Mouse (Mus musculus): ENCODE results near the gene Bub1b. TPM values are rescaled to one million over a fixed set of nuclear protein-coding genes. Genes with fewer than 3 reads are reported as not detected.
"Not testable (repeated sequence)": the region's sequence is repeated elsewhere in the genome, so short reads cannot be mapped to it uniquely, and the experiment has no call there.

Gene Bub1b
- 1 to 10 TPM; 1.9 to 3.0 TPM for total RNA-seq (2021)
- long read RNA-seq, experiment 1, partial matches to known transcripts: 0 of 2 reads
- long read RNA-seq, experiment 1, other reads (novel, unspliced or antisense): 1 of 2 reads
- long read RNA-seq, experiment 2, partial matches to known transcripts: 0 of 1 reads
- long read RNA-seq, experiment 2, other reads (novel, unspliced or antisense): 1 of 1 reads

- Histone ChIP-seq H3K4me3 (peak within 1 kb of the TSS; percentile 46), H3K27ac (no peak within 1 kb of the TSS)
- no peak for TF ChIP-seq CTCF (IDR thresholded peaks at IDR 0.05)
- peak; percentile 87 for DNase-seq (ENCODE audit: extremely low spot score in 1 of 2, low spot score in 2 of 2)
- intact Hi-C loops (cut with DNase I): loop anchor here (5.0 kb wide), 1 partner anchor 336 kb away; no protein-coding TSS in a partner anchor
Measured at GRCm38 (mm10) chr2:118597673-118598568, at the start of gene Bub1b. Gene Bub1b (plus strand): TSS chr2:118598211.

DNA sequence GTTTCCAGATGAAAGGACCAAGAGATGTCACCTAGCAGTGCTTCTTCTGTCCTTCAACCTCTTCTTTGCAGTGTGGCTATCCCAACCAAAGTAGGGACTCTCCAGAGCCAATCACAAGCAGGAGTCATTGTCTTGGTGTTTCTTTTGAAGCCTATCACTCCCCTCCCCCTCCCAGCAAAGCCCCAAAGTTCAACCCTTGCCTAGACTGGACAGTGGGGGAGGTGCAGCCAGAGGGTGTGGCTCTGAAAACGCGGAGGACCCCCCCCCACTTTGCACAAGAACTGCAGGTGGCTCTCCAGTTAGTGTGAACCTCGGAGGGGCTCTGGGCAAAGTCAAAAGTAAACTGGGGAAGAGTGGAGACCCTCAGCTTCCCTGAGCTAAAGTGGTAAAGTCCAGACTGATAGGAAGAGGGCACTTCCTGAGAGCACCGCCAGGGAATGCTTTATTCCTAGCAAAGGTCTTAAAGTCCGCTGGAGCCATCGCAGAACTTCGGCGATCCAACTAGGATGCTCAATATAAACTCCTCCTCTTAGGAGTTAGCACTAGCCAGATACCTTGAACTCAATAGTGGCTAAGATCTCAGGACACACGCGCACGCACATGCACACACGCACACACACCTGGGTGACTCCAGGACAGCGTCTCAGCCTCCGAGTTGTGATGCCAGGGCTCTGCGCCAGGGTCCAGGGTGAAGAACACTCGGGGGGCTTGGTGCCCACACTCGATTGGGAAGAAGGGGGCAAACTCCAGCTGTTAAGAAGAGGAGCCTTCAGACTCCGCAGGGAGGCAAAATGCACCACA, 49.4 kb upstream of the Bub1b start:
- H3K4me3 ChIP-seq: peak overlapping the region; percentile 61
- intact Hi-C loops (cut with DNase I): loop anchor here (2.0 kb wide), 1 partner anchor 38 kb away; no protein-coding TSS in a partner anchor
- peak overlapping the region; percentile 64 for H3K27ac ChIP-seq
- no peak for DNase-seq (ENCODE audit: extremely low spot score in 1 of 2, low spot score in 2 of 2)
- peak; percentile 20 for TF ChIP-seq CTCF (IDR thresholded peaks at IDR 0.05)

DNA sequence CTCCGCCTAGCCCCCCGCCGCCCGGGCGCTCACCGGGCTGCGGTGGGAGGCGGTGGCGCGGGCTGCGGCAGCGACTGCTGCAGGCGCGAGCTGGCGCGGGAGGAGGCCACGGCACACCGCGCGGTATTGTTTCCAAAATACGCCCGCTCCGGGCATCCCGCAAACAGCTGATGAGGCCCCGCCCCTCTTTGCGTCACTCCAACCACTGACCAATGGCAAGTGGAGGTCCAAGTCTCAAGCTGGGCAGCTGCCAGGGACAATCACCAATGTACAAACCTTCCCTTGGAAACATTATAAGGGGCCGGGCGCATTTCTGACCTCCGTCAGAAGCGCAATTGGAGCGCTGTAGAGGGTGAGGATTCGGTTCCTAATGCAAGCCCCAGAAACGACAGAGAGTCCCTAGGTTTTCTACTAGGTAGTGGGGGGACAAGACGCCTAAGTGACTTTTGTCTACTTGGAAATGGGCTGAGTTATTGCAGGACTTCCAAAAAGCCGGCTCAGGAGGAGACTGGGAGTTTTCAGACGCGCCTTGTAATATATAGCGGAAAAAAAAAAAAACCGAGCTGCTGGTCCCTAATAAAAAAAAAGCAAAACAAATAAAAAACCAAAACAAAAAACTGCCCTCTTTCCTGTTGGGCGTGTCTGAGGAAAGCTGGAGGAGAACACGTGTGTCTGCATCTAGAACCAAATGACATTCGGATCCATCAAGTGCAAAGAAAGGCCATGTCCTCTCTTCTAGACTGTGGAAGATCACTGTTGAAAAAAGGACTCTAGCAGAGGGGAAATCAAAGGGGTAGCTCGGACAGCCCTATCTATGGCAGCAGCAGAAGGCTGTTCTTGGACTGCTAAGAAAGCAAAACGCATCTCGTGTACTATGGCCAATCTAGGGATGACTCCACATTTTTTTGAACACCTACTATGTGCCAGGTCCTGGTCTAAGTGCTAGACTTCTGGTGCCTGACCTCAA, 48.2 kb upstream of the Bub1b start, which contains the start of gene Bmf:
Gene Bmf, minus strand, starts transcription at position 181 of the 967 bp plus-strand sequence.
- intact Hi-C loops (cut with DNase I): loop anchor here (2.0 kb wide), 1 partner anchor 39 kb away; no protein-coding TSS in a partner anchor
- Histone ChIP-seq H3K4me3 (peak within 1 kb of the TSS; percentile 61), H3K27ac (peak within 1 kb of the TSS; percentile 64)
- no peak for TF ChIP-seq CTCF (IDR thresholded peaks at IDR 0.05)
- DNase-seq (ENCODE audit: extremely low spot score in 1 of 2, low spot score in 2 of 2): peak; percentile 88 to 89

GRCm38 (mm10) chr2:118551606-118552005, 46.4 kb upstream of the Bub1b start:
- Histone ChIP-seq H3K27ac (no peak overlapping the region), H3K4me3 (no peak overlapping the region)
- DNase-seq (ENCODE audit: extremely low spot score in 1 of 2, low spot score in 2 of 2): no peak
- no peak for TF ChIP-seq CTCF (IDR thresholded peaks at IDR 0.05)
- intact Hi-C loops (cut with DNase I): no loop called here

GRCm38 (mm10) chr2:118554356-118554990, 43.5 kb upstream of the Bub1b start:
- H3K27ac ChIP-seq: peak overlapping the region; percentile 75
- intact Hi-C loops (cut with DNase I); DNase-seq (ENCODE audit: extremely low spot score in 1 of 2, low spot score in 2 of 2): not testable (repeated sequence)
- H3K4me3 ChIP-seq: peak overlapping the region; percentile 46

- DNase-seq (ENCODE audit: extremely low spot score in 1 of 2, low spot score in 2 of 2): no peak
- intact Hi-C loops (cut with DNase I): no loop called here
- Histone ChIP-seq H3K27ac (no peak overlapping the region), H3K4me3 (no peak overlapping the region)
- TF ChIP-seq CTCF (IDR thresholded peaks at IDR 0.05): no peak
Measured at GRCm38 (mm10) chr2:118558426-118558825, 39.6 kb upstream of the Bub1b start.

- no peak for TF ChIP-seq CTCF (IDR thresholded peaks at IDR 0.05)
- Histone ChIP-seq H3K27ac (no peak overlapping the region), H3K4me3 (no peak overlapping the region)
- intact Hi-C loops (cut with DNase I): no loop called here
- DNase-seq (ENCODE audit: extremely low spot score in 1 of 2, low spot score in 2 of 2): no peak
Measured at GRCm38 (mm10) chr2:118562015-118562414, 36.0 kb upstream of the Bub1b start.

DNA sequence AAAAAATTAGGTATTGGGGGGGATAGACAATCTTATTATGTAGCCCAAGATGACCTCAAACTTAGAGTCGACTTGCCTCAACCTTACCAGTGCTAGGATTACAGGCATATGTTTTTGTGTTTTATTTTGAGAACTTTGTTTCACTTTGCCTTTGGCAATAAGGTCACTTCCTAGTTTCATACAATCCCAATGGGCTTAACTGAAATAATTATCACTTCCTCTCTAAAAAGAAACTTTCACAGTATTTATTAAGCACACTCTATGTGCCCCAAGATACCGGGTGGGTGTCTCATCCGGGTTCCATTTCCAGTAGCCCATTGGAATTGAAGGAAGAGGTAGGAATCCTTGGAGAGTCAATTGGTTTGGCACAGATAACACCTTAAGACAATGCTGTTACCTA, 35.6 kb upstream of the Bub1b start:
- Histone ChIP-seq H3K27ac (no peak overlapping the region), H3K4me3 (no peak overlapping the region)
- DNase-seq (ENCODE audit: extremely low spot score in 1 of 2, low spot score in 2 of 2): no peak
- no peak for TF ChIP-seq CTCF (IDR thresholded peaks at IDR 0.05)
- intact Hi-C loops (cut with DNase I): no loop called here

DNA sequence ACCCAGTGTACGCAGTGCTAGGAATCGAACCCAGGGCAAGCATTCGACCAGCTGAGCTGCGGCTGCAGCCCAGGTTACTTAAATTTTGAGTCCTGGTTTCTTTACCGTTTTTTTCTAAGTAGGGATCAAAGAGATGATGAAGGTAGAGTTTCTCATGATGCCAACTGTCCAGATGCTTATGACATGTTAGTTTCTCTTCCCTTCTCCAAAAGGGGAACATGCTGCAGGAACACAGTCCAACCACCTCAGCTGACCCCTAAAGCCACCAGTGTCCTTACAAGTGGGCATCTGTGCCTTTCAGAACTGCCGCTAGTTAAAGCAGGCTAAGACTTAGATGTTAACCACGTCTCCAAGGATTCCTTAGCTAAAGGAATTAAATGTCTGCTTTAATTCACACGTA, 30.8 kb upstream of the Bub1b start:
- Histone ChIP-seq H3K4me3 (no peak overlapping the region), H3K27ac (no peak overlapping the region)
- TF ChIP-seq CTCF (IDR thresholded peaks at IDR 0.05): no peak
- DNase-seq (ENCODE audit: extremely low spot score in 1 of 2, low spot score in 2 of 2): no peak
- intact Hi-C loops (cut with DNase I): no loop called here

GRCm38 (mm10) chr2:118570939-118571338, 27.1 kb upstream of the Bub1b start:
- Histone ChIP-seq H3K27ac (no peak overlapping the region), H3K4me3 (no peak overlapping the region)
- DNase-seq (ENCODE audit: extremely low spot score in 1 of 2, low spot score in 2 of 2): no peak
- no peak for TF ChIP-seq CTCF (IDR thresholded peaks at IDR 0.05)
- intact Hi-C loops (cut with DNase I): no loop called here

All from left cerebral cortex, adult 2 months (tissue).